Mouse (Mus musculus): ENCODE data around the gene Veph1.

GRCm38 (mm10) chr3:66219655-66220191 is 76.9 kb downstream of the Veph1 start, which contains the start of gene Ptx3:
- no peak for TF ChIP-seq MAFK (IDR thresholded peaks at IDR 0.05; ENCODE audit: insufficient read depth, low read depth, low read length)
- TF ChIP-seq ZC3H11A (IDR thresholded peaks at IDR 0.05; ENCODE audit: borderline replicate concordance, low read depth, low read length): no peak
- TF ChIP-seq HCFC1 (IDR thresholded peaks at IDR 0.05; ENCODE audit: borderline replicate concordance, insufficient read depth, low read length): no peak
- no peak for TF ChIP-seq ZNF384 (IDR thresholded peaks at IDR 0.05; ENCODE audit: low read depth, low read length)
